Mouse (Mus musculus) myocyte (in vitro differentiated cells): Measurements from ENCODE around the gene Atxn2.

Experiments used
- POLR2A ChIP-seq: IDR thresholded peaks from one replicate; pipeline ENCODE4 v1.6.1; 2011; ENCODE audit warnings: low read depth, mild to moderate bottlenecking, control low read depth, moderate library complexity; ENCODE audit not compliant: insufficient read length
- TCF3 ChIP-seq: IDR thresholded peaks from one replicate; pipeline ENCODE4 v1.6.1; 2011; ENCODE audit warnings: low read depth, control low read depth; ENCODE audit not compliant: insufficient read length
- USF1 ChIP-seq: IDR thresholded peaks from one replicate; pipeline ENCODE4 v1.6.1; 2011; ENCODE audit warnings: low read depth, mild to moderate bottlenecking, control low read depth, moderate library complexity

GRCm38 (mm10) chr5:121832376-121833155, 121.4 kb downstream of the Atxn2 start:
- TF ChIP-seq POLR2A (no peak), TCF3 (no peak), USF1 (no peak)
